Mouse (Mus musculus) mesoderm, embryonic 11.5 days (tissue): ENCODE measurements at regions not wholly inside any gene's neighbourhood (a gene's known extent, or its start where the extent isn't known, plus 50 kb on each side); places are given as distances from the start of the nearest gene placed in this dataset.

Experiments
- DNase-seq: peaks from one replicate; pipeline ENCODE4 v3.0.0-alpha.2; 2012; ENCODE audit warnings: low read depth, low spot score

GRCm38 (mm10) chr5:144621967-144622366, 76.3 kb downstream of the Nptx2 start:
- no peak for DNase-seq

GRCm38 (mm10) chr5:144623358-144623757, 77.7 kb downstream of the Nptx2 start:
- DNase-seq: no peak

- no peak for DNase-seq
Measured at GRCm38 (mm10) chr5:144632295-144632694, 86.6 kb downstream of the Nptx2 start.

- peak; percentile 55 for DNase-seq
Measured at GRCm38 (mm10) chr5:144638631-144639030, 92.9 kb downstream of the Nptx2 start.

- no peak for DNase-seq
Measured at GRCm38 (mm10) chr5:144639639-144640038, 93.9 kb downstream of the Nptx2 start.

GRCm38 (mm10) chr5:144642766-144643165, 97.1 kb downstream of the Nptx2 start:
- no peak for DNase-seq

- no peak for DNase-seq
Measured at GRCm38 (mm10) chr5:144643438-144643837, 97.7 kb downstream of the Nptx2 start.

- no peak for DNase-seq
Measured at GRCm38 (mm10) chr5:144645367-144645766, 99.7 kb downstream of the Nptx2 start.

- DNase-seq: no peak
Measured at GRCm38 (mm10) chr5:144647311-144648104, 101.8 kb downstream of the Nptx2 start.

- DNase-seq: no peak
Measured at GRCm38 (mm10) chr5:144652231-144652630, 106.5 kb downstream of the Nptx2 start.

- DNase-seq: no peak
Measured at GRCm38 (mm10) chr5:144662031-144662430, 99.6 kb downstream of the Tmem130 start.

- no peak for DNase-seq
Measured at GRCm38 (mm10) chr5:144663981-144664380, 97.6 kb downstream of the Tmem130 start.

GRCm38 (mm10) chr5:144664571-144665295, 96.9 kb downstream of the Tmem130 start:
- DNase-seq: no peak

- DNase-seq: no peak
Measured at GRCm38 (mm10) chr5:144668060-144668459, 93.6 kb downstream of the Tmem130 start.

- no peak for DNase-seq
Measured at GRCm38 (mm10) chr5:144678815-144679750, 82.5 kb downstream of the Tmem130 start.

GRCm38 (mm10) chr5:144684184-144684583, 77.4 kb downstream of the Tmem130 start:
- no peak for DNase-seq
